In genomic region chr5:119679614-119680328, GRCm38 (mm10) we compare ENCODE assay signal across 14 mouse cellular contexts. TPM values are rescaled to one million over a fixed set of nuclear protein-coding genes. Genes with fewer than 3 reads are reported as not detected.
DNase-seq lines count a peak whose midpoint lies in the region; ATAC-seq lines count a peak whose summit lies in the region.
"Had no signal": no experiment of that assay in that cellular context is flagged by ENCODE, and none has a peak within 500 bp of the region (broad histone marks: within the 10 kb centered on the region; RNA-seq: fewer than 3 reads in every experiment).

No protein-coding gene starts in this region.

- H3K27me3 ChIP-seq in heart, embryonic 15.5 days: peaks cover 91% of the 10 kb centered on the region
- peaks cover 86% of the 10 kb centered on the region for H3K27me3 ChIP-seq in megakaryocyte, embryonic 14.5 days (replicated peaks)
- peaks cover 38% of the 10 kb centered on the region for H3K27me3 ChIP-seq in intestine, embryonic 14.5 days (replicated peaks; ENCODE audit: control insufficient read depth, insufficient read depth, low read length)
- peaks cover 85% of the 10 kb centered on the region for H3K27me3 ChIP-seq in stomach, embryonic 16.5 days (ENCODE audit: control insufficient read depth, insufficient read depth, low read length)
- H3K27me3 ChIP-seq: CH12.LX had no signal

- peaks cover 14% of the 10 kb centered on the region for H3K4me1 ChIP-seq in heart, embryonic 15.5 days (replicated peaks)
- H3K4me1 ChIP-seq in megakaryocyte, embryonic 14.5 days: peaks cover 15% of the 10 kb centered on the region
- H3K4me1 ChIP-seq in intestine, embryonic 14.5 days (replicated peaks; ENCODE audit: control insufficient read depth, insufficient read depth, low read length): peaks cover 16% of the 10 kb centered on the region
- H3K4me1 ChIP-seq in stomach, embryonic 16.5 days (ENCODE audit: control insufficient read depth, insufficient read depth, low read length): no peaks in the 10 kb centered on the region

- no peak overlapping the region for H3K9ac ChIP-seq in heart, embryonic 15.5 days
- no peak overlapping the region for H3K9ac ChIP-seq in intestine, embryonic 14.5 days (ENCODE audit: low read length)
- no peak overlapping the region for H3K9ac ChIP-seq in stomach, embryonic 16.5 days (ENCODE audit: low read length)
- H3K9ac ChIP-seq: forebrain, embryonic 12.5 days; hindbrain, embryonic 15.5 days had no signal

- 57% methylated on average over 10 of the region's 10 CpGs for WGBS in heart, embryonic 15.5 days
- WGBS in intestine, embryonic 14.5 days: 64% methylated on average over 10 of the region's 10 CpGs
- 48% methylated on average over 10 of the region's 10 CpGs for WGBS in stomach, embryonic 16.5 days

- no peaks in the 10 kb centered on the region for H3K36me3 ChIP-seq in heart, embryonic 15.5 days
- H3K36me3 ChIP-seq in megakaryocyte, embryonic 14.5 days (replicated peaks; ENCODE audit: low read length): no peaks in the 10 kb centered on the region
- H3K36me3 ChIP-seq in intestine, embryonic 14.5 days (ENCODE audit: control insufficient read depth, insufficient read depth, low read length): peaks cover 59% of the 10 kb centered on the region
- no peaks in the 10 kb centered on the region for H3K36me3 ChIP-seq in stomach, embryonic 16.5 days (ENCODE audit: control insufficient read depth, insufficient read depth, low read length)
- H3K36me3 ChIP-seq: forebrain, embryonic 12.5 days; hindbrain, embryonic 15.5 days had no signal

- intact Hi-C loops in heart, postnatal 25 days (cut with DNase I): loop anchor here (5.0 to 10.0 kb wide), 2 partner anchors 275 to 692 kb away; no protein-coding TSS in a partner anchor

- H3K9me3 ChIP-seq in heart, embryonic 15.5 days (replicated peaks): no peaks in the 10 kb centered on the region
- no peaks in the 10 kb centered on the region; the same call in 1 of the 2 replicates for H3K9me3 ChIP-seq in megakaryocyte, embryonic 14.5 days
- no peaks in the 10 kb centered on the region for H3K9me3 ChIP-seq in intestine, embryonic 14.5 days (ENCODE audit: control insufficient read depth, low read length)
- no peaks in the 10 kb centered on the region for H3K9me3 ChIP-seq in stomach, embryonic 16.5 days (replicated peaks; ENCODE audit: control insufficient read depth, low read length)
- H3K9me3 ChIP-seq: forebrain, embryonic 12.5 days; hindbrain, embryonic 15.5 days had no signal

- DNase-seq in heart, postnatal 25 days (ENCODE audit: low spot score): no peak
- no peak for DNase-seq in intestine, embryonic 14.5 days (ENCODE audit: low spot score)
- DNase-seq in thymus, postnatal 36 days: no peak
- no peak for DNase-seq in ovary, postnatal 36 days (ENCODE audit: low spot score)
- DNase-seq: cerebellum, adult 8-10 months; right cerebral cortex, postnatal 25 days had no signal

- H3K4me3 ChIP-seq in heart, embryonic 15.5 days: peak overlapping the region; percentile 18
- H3K4me3 ChIP-seq in megakaryocyte, embryonic 14.5 days (replicated peaks): peak overlapping the region; percentile 56
- H3K4me3 ChIP-seq in intestine, embryonic 14.5 days (ENCODE audit: low read depth, low read length): no peak overlapping the region; the same call in 1 of the 2 replicates
- no peak overlapping the region for H3K4me3 ChIP-seq in stomach, embryonic 16.5 days (replicated peaks; ENCODE audit: low read length)
- H3K4me3 ChIP-seq: hindbrain, embryonic 15.5 days had no signal

- peak overlapping the region; percentile 46 for H3K4me2 ChIP-seq in heart, embryonic 15.5 days
- peak overlapping the region; percentile 35 for H3K4me2 ChIP-seq in intestine, embryonic 14.5 days (ENCODE audit: low read length)
- H3K4me2 ChIP-seq in stomach, embryonic 16.5 days (ENCODE audit: low read depth, low read length): peak overlapping the region; percentile 25
- H3K4me2 ChIP-seq: forebrain, embryonic 12.5 days; hindbrain, embryonic 15.5 days had no signal

- ATAC-seq in heart, embryonic 15.5 days (replicated peaks; ENCODE audit: insufficient number of reproducible peaks, insufficient read depth, low FRiP score, low read depth): no peak
- no peak for ATAC-seq in megakaryocyte, adult 5-6 weeks (ENCODE audit: poor library complexity, severe bottlenecking)
- ATAC-seq in intestine, embryonic 14.5 days (replicated peaks; ENCODE audit: low FRiP score, low TSS enrichment, low read depth): no peak
- no peak for ATAC-seq in stomach, embryonic 16.5 days (ENCODE audit: insufficient read depth, low FRiP score)
- ATAC-seq: midbrain, embryonic 16.5 days had no signal

- no peak overlapping the region for H3K27ac ChIP-seq in heart, embryonic 15.5 days
- no peak overlapping the region for H3K27ac ChIP-seq in intestine, embryonic 14.5 days (ENCODE audit: low read depth)
- no peak overlapping the region for H3K27ac ChIP-seq in stomach, embryonic 16.5 days (ENCODE audit: low read length)
- H3K27ac ChIP-seq: forebrain, embryonic 12.5 days; hindbrain, embryonic 15.5 days had no signal

RNA-seq across cellular contexts. Expression of gene Tbx3, which starts 9.3 kb away (rescaled TPM):
- polyA plus RNA-seq in heart, embryonic 15.5 days (2015; fragmentation: Nextera tagmentation; extraction: Ambion mirVana): 10.0 and 11.4 TPM in 2 replicates
- total RNA-seq in heart, postnatal 25 days (2021): 10 to 100 TPM in 1 of 2 experiments, 1 to 10 TPM in 1; 9.3 to 13.2 TPM
- 0.45 TPM in 1 of 2 replicates, not detected in the other for polyA plus RNA-seq in megakaryocyte, embryonic 14.5 days (2012; ENCODE audit: insufficient read depth, low replicate concordance)
- total RNA-seq in megakaryocyte, adult 5-6 weeks (2015): not detected in 2 replicates
- total RNA-seq in megakaryocyte, adult 5-6 weeks (2017): not detected in 2 replicates
- 44.1 and 45.5 TPM in 2 replicates for polyA plus RNA-seq in intestine, embryonic 14.5 days (2014; fragmentation: Nextera tagmentation; extraction: Ambion mirVana)
- 15.8 and 16.5 TPM in 2 replicates for polyA plus RNA-seq in stomach, embryonic 16.5 days (2015; fragmentation: Nextera tagmentation; extraction: Ambion mirVana)
- total RNA-seq: CH12.LX had no signal

Comparison
In these comparisons a context has a peak if more than half of its experiments do, and no peak if none do; other contexts are left out.
1. H3K4me3 ChIP-seq: peak in heart, embryonic 15.5 days (single experiment) and megakaryocyte, embryonic 14.5 days (single experiment); none in intestine, embryonic 14.5 days (single experiment) and stomach, embryonic 16.5 days (single experiment).
2. Peak in every context shown above with its lines, with median percentiles within 50 percentile points of each other: H3K4me2 ChIP-seq.